ENCODE assay signal across 8 mouse cellular contexts in the genomic region with DNA sequence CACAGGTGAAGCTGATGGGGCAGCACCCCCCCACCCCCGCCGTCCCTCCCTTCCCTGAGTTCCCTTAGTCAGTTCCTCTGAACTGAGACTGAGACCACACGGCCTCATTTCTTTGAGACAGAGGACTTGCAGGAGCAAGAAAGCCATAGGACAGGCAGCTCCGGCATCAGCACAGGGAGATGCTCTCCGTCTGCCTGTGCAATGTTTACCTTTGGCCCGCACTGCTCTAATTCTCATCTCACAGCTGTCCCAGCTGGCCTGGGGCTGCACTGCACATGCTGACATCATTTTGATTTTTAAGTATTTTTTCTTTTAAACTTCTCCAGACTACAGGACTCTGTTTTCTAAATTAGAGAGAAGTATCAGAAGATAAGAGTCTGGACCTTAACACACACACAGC. TPM values are rescaled to one million over a fixed set of nuclear protein-coding genes. Genes with fewer than 3 reads are reported as not detected.
DNase-seq lines count a peak whose midpoint lies in the region; ATAC-seq and TF ChIP-seq lines count a peak whose summit lies in the region.

No protein-coding gene starts in this region.

- peak overlapping the region; percentile 76 for H3K9ac ChIP-seq in heart, embryonic 14.5 days (ENCODE audit: low read length)
- 0 out of 2 replicates have a peak overlapping the region, but pooled peaks have one; percentile 34 for H3K9ac ChIP-seq in midbrain, embryonic 16.5 days (ENCODE audit: low read depth, low read length)

- TF ChIP-seq CTCF in bone marrow macrophage, adult 2 months (IDR thresholded peaks at IDR 0.05; ENCODE audit: low read depth, low read length) = no peak

- WGBS in heart, embryonic 14.5 days = 30% methylated on average over 6 of the region's 6 CpGs
- WGBS in midbrain, embryonic 16.5 days = 22% methylated on average over 6 of the region's 6 CpGs

- peak overlapping the region; percentile 19 to 67 for H3K4me3 ChIP-seq in heart, embryonic 14.5 days (ENCODE audit: control insufficient read depth in 1 of 2, insufficient read depth in 1 of 2, low read depth in 1 of 2, low read length in 2 of 2)
- peak overlapping the region; percentile 54 for H3K4me3 ChIP-seq in bone marrow macrophage, adult 2 months (ENCODE audit: insufficient read depth, low read length)
- H3K4me3 ChIP-seq in midbrain, embryonic 16.5 days (ENCODE audit: low read depth, low read length) = no peak overlapping the region; the same call in 1 of the 2 replicates

- no peak for ATAC-seq in heart, embryonic 14.5 days (ENCODE audit: insufficient number of reproducible peaks, insufficient read depth, low FRiP score, low read depth)
- ATAC-seq in midbrain, embryonic 16.5 days = no peak

- H3K4me2 ChIP-seq in heart, embryonic 14.5 days (ENCODE audit: low read length) = peak overlapping the region; percentile 87
- peak overlapping the region; percentile 31 for H3K4me2 ChIP-seq in midbrain, embryonic 16.5 days (ENCODE audit: low read length)

- intact Hi-C loops in heart, postnatal 25 days (cut with DNase I) = loop anchor here (5.0 kb wide), 1 partner anchor 39 kb away; no protein-coding TSS in a partner anchor

- no peak for TF ChIP-seq POLR2A in bone marrow macrophage, adult 2 months (IDR thresholded peaks at IDR 0.05; ENCODE audit: borderline replicate concordance, low read depth, low read length)

- no peaks in the 10 kb centered on the region for H3K27me3 ChIP-seq in heart, embryonic 14.5 days (ENCODE audit: control insufficient read depth, insufficient read depth, low read length)
- H3K27me3 ChIP-seq in midbrain, embryonic 16.5 days (ENCODE audit: control insufficient read depth, insufficient read depth, low read depth, low read length) = no peaks in the 10 kb centered on the region

- H3K4me1 ChIP-seq in heart, embryonic 14.5 days (ENCODE audit: control insufficient read depth in 2 of 2, insufficient read depth in 2 of 2, low read length in 2 of 2) = peaks cover 4 to 32% of the 10 kb centered on the region in 2 experiments; a peak in 3 of 4 replicates
- peaks cover 17% of the 10 kb centered on the region for H3K4me1 ChIP-seq in bone marrow macrophage, adult 2 months (ENCODE audit: control insufficient read depth, insufficient read depth, low read length)
- peaks cover 20% of the 10 kb centered on the region for H3K4me1 ChIP-seq in midbrain, embryonic 16.5 days (ENCODE audit: control insufficient read depth, insufficient read depth, low read length)

- no peak for DNase-seq in heart, postnatal 25 days (ENCODE audit: low spot score)
- DNase-seq in induced T-regulatory cell, adult 2 months (ENCODE audit: low read depth) = peak; percentile 41
- no peak for DNase-seq in ovary, postnatal 14 days (ENCODE audit: low spot score)
- no peak for DNase-seq in adipocyte (ENCODE audit: low spot score)
- no peak for DNase-seq in frontal cortex, postnatal 14 days (ENCODE audit: low spot score in 2 of 2)

- H3K36me3 ChIP-seq in heart, embryonic 14.5 days (ENCODE audit: control insufficient read depth, insufficient read depth, low read length) = peaks cover 52% of the 10 kb centered on the region
- peaks cover 12% of the 10 kb centered on the region; the same call in 1 of the 2 replicates for H3K36me3 ChIP-seq in midbrain, embryonic 16.5 days (ENCODE audit: control insufficient read depth, insufficient read depth, low read length)

- H3K27ac ChIP-seq in heart, embryonic 14.5 days (replicated peaks in 1 of 2; ENCODE audit: control insufficient read depth in 1 of 2, insufficient read depth in 1 of 2, low read depth in 2 of 2, low read length in 2 of 2) = no peak overlapping the region
- no peak overlapping the region for H3K27ac ChIP-seq in bone marrow macrophage, adult 2 months (ENCODE audit: insufficient read depth, low read depth, low read length)
- no peak overlapping the region for H3K27ac ChIP-seq in midbrain, embryonic 16.5 days (ENCODE audit: low read length)

- no peaks in the 10 kb centered on the region for H3K9me3 ChIP-seq in heart, embryonic 14.5 days (ENCODE audit: control insufficient read depth, low read length)
- H3K9me3 ChIP-seq in midbrain, embryonic 16.5 days (replicated peaks; ENCODE audit: control insufficient read depth, low read length, poor library complexity, severe bottlenecking) = no peaks in the 10 kb centered on the region

RNA-seq across cellular contexts. Expression of gene Fbxo5, which starts 2.5 kb away (rescaled TPM):
- polyA plus RNA-seq in heart, embryonic 14.5 days (2014; fragmentation: Nextera tagmentation; extraction: Ambion mirVana) = 35.1 and 43.0 TPM in 2 replicates
- total RNA-seq in heart, postnatal 25 days (2021) = 1 to 10 TPM in 1 of 2 experiments, under 1 TPM in 1; 0.55 to 1.9 TPM
- 23.1 and 26.2 TPM in 2 replicates for polyA plus RNA-seq in bone marrow macrophage, adult 2 months (2012; ENCODE audit: insufficient read depth, insufficient read length, missing spikeins)
- 10.1 and 11.1 TPM in 2 replicates for polyA plus RNA-seq in midbrain, embryonic 16.5 days (2015; fragmentation: Nextera tagmentation; extraction: Ambion mirVana)

RNA-seq across cellular contexts. Expression of gene Mtrf1l, which starts 20.8 kb away (rescaled TPM):
- polyA plus RNA-seq in heart, embryonic 14.5 days (2014; fragmentation: Nextera tagmentation; extraction: Ambion mirVana) = 13.3 and 15.9 TPM in 2 replicates
- total RNA-seq in heart, postnatal 25 days (2021) = 10 to 100 TPM in 1 of 2 experiments, 1 to 10 TPM in 1; 9.1 to 10.4 TPM
- 14.4 and 16.4 TPM in 2 replicates for polyA plus RNA-seq in bone marrow macrophage, adult 2 months (2012; ENCODE audit: insufficient read depth, insufficient read length, missing spikeins)
- polyA plus RNA-seq in midbrain, embryonic 16.5 days (2015; fragmentation: Nextera tagmentation; extraction: Ambion mirVana) = 7.9 and 11.1 TPM in 2 replicates
